8 mouse cellular contexts compared by ENCODE assay signal in genomic region chr12:86305635-86306243, GRCm38 (mm10). TPM values are rescaled to one million over a fixed set of nuclear protein-coding genes. Genes with fewer than 3 reads are reported as not detected.
DNase-seq lines count a peak whose midpoint lies in the region; ATAC-seq and TF ChIP-seq lines count a peak whose summit lies in the region.

No protein-coding gene starts in this region.

- peak overlapping the region; percentile 33; the same call in 1 of the 2 replicates for H3K4me3 ChIP-seq in heart, adult 2 months
- H3K4me3 ChIP-seq in limb, embryonic 11.5 days (ENCODE audit: low read depth, low read length) = peak overlapping the region; percentile 9
- H3K4me3 ChIP-seq in midbrain, embryonic 12.5 days = 0 out of 2 replicates have a peak overlapping the region, but pooled peaks have one; percentile 7

- H3K27me3 ChIP-seq in heart, adult 2 months (ENCODE audit: control insufficient read depth, insufficient read depth, low read length) = no peaks in the 10 kb centered on the region
- no peaks in the 10 kb centered on the region for H3K27me3 ChIP-seq in limb, embryonic 11.5 days (ENCODE audit: control insufficient read depth, insufficient read depth, low read length)
- H3K27me3 ChIP-seq in midbrain, embryonic 12.5 days = no peaks in the 10 kb centered on the region

- H3K4me1 ChIP-seq in heart, adult 2 months (ENCODE audit: control insufficient read depth, insufficient read depth, low read length) = peaks cover 3% of the 10 kb centered on the region; the same call in 1 of the 2 replicates
- peaks cover 5% of the 10 kb centered on the region; the same call in 1 of the 2 replicates for H3K4me1 ChIP-seq in limb, embryonic 11.5 days (ENCODE audit: control insufficient read depth, insufficient read depth, low read length)
- H3K4me1 ChIP-seq in midbrain, embryonic 12.5 days = peaks cover 4% of the 10 kb centered on the region; the same call in 1 of the 2 replicates

- no peaks in the 10 kb centered on the region for H3K9me3 ChIP-seq in limb, embryonic 11.5 days (ENCODE audit: control insufficient read depth, low read length)
- no peaks in the 10 kb centered on the region for H3K9me3 ChIP-seq in midbrain, embryonic 12.5 days

- H3K4me2 ChIP-seq in limb, embryonic 11.5 days (ENCODE audit: low read depth, severe bottlenecking) = peak overlapping the region; percentile 39; the same call in 1 of the 2 replicates
- H3K4me2 ChIP-seq in midbrain, embryonic 12.5 days (replicated peaks) = peak overlapping the region; percentile 29

- TF ChIP-seq EP300 in heart, adult 2 months (IDR thresholded peaks at IDR 0.05; ENCODE audit: insufficient read depth, low read depth, low read length) = no peak

- H3K27ac ChIP-seq in heart, adult 2 months = no peak overlapping the region
- H3K27ac ChIP-seq in limb, embryonic 11.5 days (replicated peaks; ENCODE audit: low read depth, low read length) = no peak overlapping the region
- H3K27ac ChIP-seq in midbrain, embryonic 12.5 days (replicated peaks) = no peak overlapping the region

- no peaks in the 10 kb centered on the region for H3K36me3 ChIP-seq in heart, adult 2 months (ENCODE audit: control insufficient read depth, insufficient read depth, low read length)
- no peaks in the 10 kb centered on the region for H3K36me3 ChIP-seq in limb, embryonic 11.5 days (ENCODE audit: control insufficient read depth, insufficient read depth, low read length)
- no peaks in the 10 kb centered on the region for H3K36me3 ChIP-seq in midbrain, embryonic 12.5 days

- DNase-seq in heart, adult 2 months = peak; percentile 13 to 23
- DNase-seq in heart, adult 11 months = no peak
- DNase-seq in c-Kit-positive CD71-positive TER-119-positive erythroid progenitor cells, embryonic 14.5 days (ENCODE audit: low spot score) = peak; percentile 16
- peak; percentile 26 to 30 for DNase-seq in heart, postnatal 10 days
- peak; percentile 52 for DNase-seq in limb, embryonic 11.5 days (ENCODE audit: low spot score)
- DNase-seq in thymus, postnatal 4 days = peak; percentile 74
- no peak for DNase-seq in left cerebral cortex, adult 9 months (ENCODE audit: low spot score in 2 of 2)

- TF ChIP-seq POLR2A in heart, adult 2 months (IDR thresholded peaks at IDR 0.05; ENCODE audit: insufficient read depth, low read depth, low read length) = no peak

- peak; percentile 57 for TF ChIP-seq CTCF in heart, adult 2 months (IDR thresholded peaks at IDR 0.05)

- intact Hi-C loops in heart, adult 2 months (cut with DNase I) = loop anchor here (5.0 kb wide), 1 partner anchor 173 kb away; no protein-coding TSS in a partner anchor
- intact Hi-C loops in heart, postnatal 10 days (cut with DNase I) = loop anchor here (5.0 to 10.0 kb wide), 3 partner anchors 97 to 309 kb away; no protein-coding TSS in a partner anchor

- no peak for ATAC-seq in limb, embryonic 11.5 days (ENCODE audit: insufficient number of reproducible peaks, low FRiP score, low TSS enrichment, low read depth)
- ATAC-seq in midbrain, embryonic 12.5 days (ENCODE audit: low FRiP score, low read depth) = no peak

- H3K79me2 ChIP-seq in heart, adult 2 months (replicated peaks; ENCODE audit: control insufficient read depth, insufficient read depth, low read length) = no peaks in the 10 kb centered on the region

- WGBS in heart, adult 2 months = 19% methylated on average over 15 of the region's 15 CpGs
- 23% methylated on average over 15 of the region's 15 CpGs for WGBS in limb, embryonic 11.5 days
- 21% methylated on average over 15 of the region's 15 CpGs for WGBS in midbrain, embryonic 12.5 days

- H3K9ac ChIP-seq in heart, adult 2 months (ENCODE audit: low read depth, low read length) = no peak overlapping the region
- H3K9ac ChIP-seq in limb, embryonic 11.5 days (ENCODE audit: low read length) = peak overlapping the region; percentile 43; the same call in 1 of the 2 replicates
- no peak overlapping the region for H3K9ac ChIP-seq in midbrain, embryonic 12.5 days (replicated peaks)

RNA-seq across cellular contexts. Expression of gene Esrrb, which starts 55.2 kb away (rescaled TPM):
- total RNA-seq in heart, adult 2 months (2021) = 10 to 100 TPM; 21.9 to 33.8 TPM
- 14.3 and 20.5 TPM in 2 replicates for polyA plus RNA-seq in heart, adult 2 months (2012; rRNA removed)
- 10 to 100 TPM; 11.0 to 15.4 TPM for total RNA-seq in heart, postnatal 10 days (2021)
- polyA plus RNA-seq in limb, embryonic 11.5 days (2014; fragmentation: Nextera tagmentation; extraction: Ambion mirVana) = 0.08 and 0.26 TPM in 2 replicates
- 1.8 TPM in 2 replicates for polyA plus RNA-seq in midbrain, embryonic 12.5 days (2016; fragmentation: Nextera tagmentation; extraction: Ambion mirVana)

Comparison
In these comparisons a context has a peak if more than half of its experiments do, and no peak if none do; other contexts are left out.
1. DNase-seq: peak in heart, adult 2 months (2 of 2), c-Kit-positive CD71-positive TER-119-positive erythroid progenitor cells, embryonic 14.5 days (single experiment), heart, postnatal 10 days (2 of 2), limb, embryonic 11.5 days (single experiment) and thymus, postnatal 4 days (single experiment); none in heart, adult 11 months (single experiment) and left cerebral cortex, adult 9 months (0 of 2).
2. Peak in every context shown above with its lines, with median percentiles within 50 percentile points of each other: H3K4me3 ChIP-seq.